Mouse (Mus musculus) hindlimb bud, embryonic 11.5 days (tissue): ENCODE measurements at regions not wholly inside any gene's neighbourhood (a gene's known extent, or its start where the extent isn't known, plus 50 kb on each side); places are given as distances from the start of the nearest gene placed in this dataset.

Experiments used
- DNase-seq: peaks from one replicate; pipeline ENCODE4 v3.0.0-alpha.2; 2012; ENCODE audit warnings: low read depth, low spot score; ENCODE audit errors: extremely low spot score

DNA sequence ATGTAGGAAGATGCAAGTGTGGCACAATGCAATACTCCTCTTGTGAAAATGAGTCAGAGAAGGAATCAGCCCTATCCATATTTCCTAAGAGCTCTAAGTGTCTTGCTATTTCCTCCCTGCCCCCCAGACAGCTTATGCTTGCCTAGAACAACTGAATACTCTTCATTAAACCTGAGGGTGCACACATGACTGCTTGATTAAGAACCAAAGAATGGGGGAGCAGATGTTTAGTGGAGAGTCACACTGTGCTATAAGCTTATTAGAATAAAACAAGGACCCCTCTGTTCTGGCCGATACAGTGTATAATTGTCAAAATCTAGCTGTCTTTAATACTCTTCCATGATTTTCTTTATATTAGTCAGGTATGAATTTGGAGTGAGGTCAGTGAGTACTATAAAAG, 458.8 kb upstream of the Mon1b start:
- DNase-seq, result no peak

DNA sequence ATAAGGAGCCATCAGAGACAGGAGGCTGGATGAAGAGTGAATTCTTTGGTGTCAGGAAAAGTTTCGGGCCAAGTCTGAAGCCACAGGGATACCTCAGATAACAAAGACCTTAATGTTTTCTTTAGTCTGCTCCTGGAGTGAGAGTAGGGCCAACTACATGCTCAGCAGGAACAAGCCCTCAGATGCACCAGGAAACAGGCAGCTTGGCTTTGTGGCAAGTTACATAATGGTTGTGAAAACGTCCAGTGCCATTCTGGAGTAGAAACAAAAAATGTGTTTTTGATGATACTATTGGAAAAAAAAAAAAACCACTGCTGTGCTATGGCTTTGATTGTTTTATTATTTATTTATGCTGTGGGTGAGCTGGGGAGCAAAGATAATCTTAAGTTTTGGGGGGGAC, 452.2 kb upstream of the Mon1b start:
- DNase-seq, result no peak

DNA sequence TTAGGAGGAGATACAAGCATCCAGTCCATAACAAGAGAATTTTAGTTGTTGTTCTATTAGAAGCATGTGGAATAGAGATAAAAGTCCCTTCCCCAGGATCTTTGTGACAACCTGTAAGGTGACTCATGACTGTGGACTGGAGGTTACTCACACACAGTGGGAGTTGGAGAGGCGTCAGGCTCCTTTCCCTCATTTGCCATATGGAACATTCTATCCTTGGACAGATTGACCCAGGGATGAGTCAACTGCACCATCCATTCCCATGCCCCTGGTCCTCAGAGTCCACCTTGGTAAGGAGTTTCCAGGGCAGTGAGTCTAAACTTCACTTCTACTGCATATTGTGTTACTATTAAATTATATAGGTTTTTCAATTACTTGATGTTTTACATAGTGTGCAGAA, 444.9 kb upstream of the Mon1b start:
- no peak for DNase-seq

DNA sequence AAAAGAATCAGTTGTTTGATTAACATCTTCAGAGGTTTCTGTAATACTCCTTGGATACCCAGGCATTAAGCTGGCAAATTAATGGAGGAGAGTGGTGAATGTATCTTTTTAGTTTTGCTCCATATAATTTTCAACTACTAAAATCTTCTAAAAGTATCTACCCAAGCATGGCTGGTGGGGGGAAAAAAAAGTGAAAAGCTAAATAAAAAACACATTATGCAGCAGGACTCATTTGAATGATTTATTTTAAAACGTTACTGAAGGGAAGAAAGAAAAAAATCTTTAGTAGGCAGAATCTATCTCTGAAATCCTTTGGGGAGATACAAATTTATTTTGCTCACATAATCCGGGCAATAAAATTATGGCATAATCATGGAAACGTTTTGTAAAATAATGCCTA, 443.9 kb upstream of the Mon1b start:
- DNase-seq, result no peak
